Mouse (Mus musculus): ENCODE results near the gene Mypn. TPM values are rescaled to one million over a fixed set of nuclear protein-coding genes. Genes with fewer than 3 reads are reported as not detected.
A peak's percentile ranks its signal among the peaks of the same experiment; 100 is the strongest.

Gene Mypn
- total RNA-seq (2021) = 100 to 1,000 TPM; 239 to 253 TPM
- long read RNA-seq, experiment 1, full-length matches to known transcripts = 16 of 67 reads
- long read RNA-seq, experiment 1, partial matches to known transcripts = 46 of 67 reads
- long read RNA-seq, experiment 1, other reads (novel, unspliced or antisense) = 5 of 67 reads
- long read RNA-seq, experiment 2, full-length matches to known transcripts = 46 of 110 reads
- long read RNA-seq, experiment 2, partial matches to known transcripts = 52 of 110 reads
- long read RNA-seq, experiment 2, other reads (novel, unspliced or antisense) = 12 of 110 reads

GRCm38 (mm10) chr10:63203728-63204127 is at the start of gene Mypn:
Gene Mypn, minus strand, starts transcription at chr10:63203952.
- peak; percentile 71 for DNase-seq

- no peak for DNase-seq
These were observed 44.7 kb upstream of the Mypn start for GRCm38 (mm10) chr10:63248421-63248820.

DNA sequence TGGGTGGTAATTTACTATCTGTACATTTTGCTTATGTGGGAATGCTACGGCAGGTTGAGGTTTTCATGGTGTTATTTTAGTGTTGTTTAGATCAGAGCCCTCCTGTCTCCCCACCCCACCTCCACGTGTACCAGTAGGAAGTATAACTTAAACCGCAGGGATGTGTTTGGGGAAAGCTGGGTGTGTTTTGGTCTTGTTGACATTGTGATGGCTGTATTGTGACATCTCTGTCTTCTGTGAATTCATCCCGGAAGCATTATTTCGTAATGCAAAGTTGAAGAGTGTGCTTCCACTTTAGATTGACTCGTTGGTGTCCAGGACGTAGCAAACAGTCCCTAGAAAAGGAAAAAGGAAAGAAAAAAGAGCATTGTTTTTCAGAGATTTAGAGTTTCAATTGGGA is 43.7 kb upstream of the Mypn start:
- no peak for DNase-seq

DNA sequence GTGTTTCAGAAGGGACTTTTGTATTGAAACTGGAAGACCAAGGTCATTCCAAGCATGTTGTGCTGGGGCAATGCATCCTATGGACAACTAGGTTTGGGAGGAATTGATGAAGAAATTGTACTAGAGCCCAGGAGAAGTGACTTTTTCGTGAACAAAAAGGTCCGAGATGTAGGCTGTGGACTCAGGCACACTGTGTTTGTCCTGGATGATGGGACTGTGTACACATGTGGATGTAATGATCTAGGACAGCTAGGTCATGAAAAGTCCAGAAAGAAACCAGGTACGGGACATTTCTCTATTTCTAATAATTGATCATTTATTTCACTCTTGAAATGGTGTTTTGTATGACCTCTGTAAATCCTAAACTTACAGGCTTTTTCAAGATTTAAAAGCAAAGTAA is 42.1 kb upstream of the Mypn start:
- DNase-seq = no peak

DNA sequence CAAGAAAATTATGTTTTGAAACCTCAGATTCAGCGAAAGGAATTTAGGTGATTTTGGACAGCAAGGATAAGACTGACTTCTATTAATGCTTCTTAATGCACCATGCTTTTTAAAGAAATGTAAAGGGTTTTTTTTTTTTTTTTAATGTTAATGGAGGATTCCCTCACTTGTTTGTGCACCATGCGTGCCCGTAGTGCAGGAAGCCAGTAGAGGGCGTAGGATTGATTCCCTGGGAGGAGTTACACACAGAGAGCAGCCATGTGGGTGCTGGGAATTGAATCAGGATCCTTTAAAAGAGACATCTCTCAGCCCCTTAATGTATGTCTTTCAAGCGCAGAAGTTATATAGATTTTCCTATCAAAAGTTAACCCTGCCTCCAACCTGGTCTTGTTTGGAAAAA is 41.0 kb upstream of the Mypn start:
- DNase-seq = no peak

- DNase-seq = no peak
These were observed 40.4 kb upstream of the Mypn start for GRCm38 (mm10) chr10:63244055-63244671.

- peak; percentile 97 for DNase-seq
These were observed 39.8 kb upstream of the Mypn start, which contains the start of gene Herc4 for GRCm38 (mm10) chr10:63243493-63244054. Gene Herc4, plus strand, starts transcription at chr10:63243810.

GRCm38 (mm10) chr10:63242798-63243435 is 39.2 kb upstream of the Mypn start:
- no peak for DNase-seq

- no peak for DNase-seq
These were observed 37.1 kb upstream of the Mypn start for GRCm38 (mm10) chr10:63240868-63241271.

GRCm38 (mm10) chr10:63239848-63240247 is 36.1 kb upstream of the Mypn start:
- DNase-seq = no peak

- DNase-seq = no peak
These were observed 34.3 kb upstream of the Mypn start for GRCm38 (mm10) chr10:63238090-63238489.

DNA sequence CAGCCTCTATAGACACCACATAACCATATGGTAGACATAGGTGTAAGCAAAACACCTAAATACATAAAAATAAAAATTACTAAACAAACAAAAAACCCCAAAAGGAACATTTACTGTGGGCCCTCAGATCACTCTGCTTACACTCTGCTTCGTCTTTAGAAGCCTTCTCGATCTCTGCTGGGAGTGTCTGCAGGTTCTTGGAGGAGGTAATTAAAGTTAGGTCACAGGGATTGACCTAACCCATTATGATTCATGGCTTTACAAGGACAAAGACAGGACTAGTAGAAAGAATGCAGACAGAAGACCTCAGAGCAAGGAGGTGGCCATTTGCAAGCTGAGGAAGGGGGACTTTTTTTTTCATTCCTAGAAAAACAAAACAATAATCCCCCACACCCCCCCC is 33.5 kb upstream of the Mypn start:
- DNase-seq = no peak

GRCm38 (mm10) chr10:63236663-63237062 is 32.9 kb upstream of the Mypn start:
- DNase-seq = no peak

DNA sequence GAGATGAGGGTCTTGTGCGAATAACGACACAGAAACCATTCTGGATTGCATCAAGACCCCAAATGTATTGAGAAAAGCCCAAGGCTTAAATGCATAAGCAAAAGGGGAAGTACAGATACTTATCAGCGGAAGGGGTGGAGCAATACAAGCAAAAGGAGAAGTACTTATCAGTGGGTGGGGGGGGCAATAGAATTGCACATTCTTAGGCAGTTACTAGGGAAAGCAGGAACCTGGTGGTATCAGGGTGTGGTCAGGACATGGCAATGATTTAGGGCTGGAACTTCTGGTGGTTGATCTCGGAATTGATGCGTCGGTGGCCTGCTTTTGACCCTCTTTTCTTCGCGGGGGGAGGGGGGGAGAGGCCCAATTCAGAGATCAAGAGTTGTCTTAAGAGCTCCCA is 32.1 kb upstream of the Mypn start:
- no peak for DNase-seq

DNA sequence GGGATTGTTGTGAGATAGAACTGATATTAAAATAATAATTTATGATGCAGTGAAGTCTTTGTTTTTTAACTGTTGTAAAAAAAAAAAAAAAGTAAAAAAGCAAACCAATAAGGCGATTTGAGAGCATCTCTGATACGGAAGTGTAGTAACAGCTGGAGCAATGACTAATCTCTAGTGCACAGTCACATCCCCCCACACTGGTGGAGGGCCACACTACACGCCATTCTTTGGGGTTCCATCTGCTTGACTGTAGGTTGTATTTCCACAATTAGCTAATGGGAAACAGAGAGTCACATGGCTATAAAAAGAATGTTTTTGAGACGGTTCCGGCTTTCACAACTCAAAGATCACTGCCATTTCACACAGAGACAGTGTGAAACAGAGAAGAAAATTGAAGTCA is 30.4 kb upstream of the Mypn start:
- DNase-seq = no peak

- no peak for DNase-seq
These were observed 27.9 kb upstream of the Mypn start for GRCm38 (mm10) chr10:63231630-63232029.

- peak; percentile 63 for DNase-seq
These were observed 27.1 kb upstream of the Mypn start for GRCm38 (mm10) chr10:63230854-63231253.

- DNase-seq = no peak
These were observed 26.5 kb upstream of the Mypn start for GRCm38 (mm10) chr10:63230266-63230665.

DNA sequence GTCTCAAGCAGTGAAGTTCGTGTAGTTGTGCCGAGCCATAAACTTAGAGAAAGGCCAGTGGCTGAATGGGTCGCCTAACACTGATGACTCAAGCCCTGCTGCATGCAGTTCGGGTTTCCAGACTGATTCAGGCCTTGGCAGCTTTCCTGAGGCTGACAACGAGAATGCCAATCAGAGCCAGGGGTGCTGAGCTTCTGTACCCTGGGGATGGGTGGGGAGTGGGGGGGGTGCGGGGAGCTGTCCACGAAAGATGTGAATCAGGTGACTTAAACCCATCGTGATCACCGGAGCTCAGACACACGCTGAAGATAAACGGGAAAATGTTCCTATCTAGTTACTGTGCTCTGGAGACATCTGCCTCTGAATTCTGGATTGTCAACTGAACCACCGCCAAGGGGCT is 20.6 kb upstream of the Mypn start:
- DNase-seq = peak; percentile 77

GRCm38 (mm10) chr10:63221081-63221783 is 17.5 kb upstream of the Mypn start:
- no peak for DNase-seq

GRCm38 (mm10) chr10:63208871-63209270 is 5.1 kb upstream of the Mypn start:
- DNase-seq = peak; percentile 46

DNA sequence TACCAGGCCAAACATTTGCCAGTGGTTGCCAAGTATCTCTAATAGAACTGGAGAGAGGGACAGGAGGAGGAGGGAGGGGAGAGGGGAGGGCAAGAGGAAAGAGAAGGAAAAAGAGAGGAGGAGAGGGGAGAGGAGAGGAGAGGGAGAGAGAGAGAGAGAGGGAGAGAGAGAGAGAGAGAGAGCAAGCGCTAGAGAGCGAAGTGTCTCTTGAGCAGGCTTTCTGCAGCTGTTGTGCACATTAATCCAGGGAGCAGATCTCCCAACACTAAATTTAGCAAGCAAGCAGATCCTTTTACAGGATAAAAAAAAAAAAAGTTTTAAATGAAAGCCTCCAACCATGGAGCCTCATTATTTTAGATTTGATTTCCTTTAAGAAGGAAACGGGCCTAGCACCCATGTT is 750 bp downstream of the Mypn start:
- DNase-seq = peak; percentile 21

- DNase-seq = no peak
These were observed 2.2 kb downstream of the Mypn start for GRCm38 (mm10) chr10:63201534-63201933.
